Mouse (Mus musculus): Measurements from ENCODE around the gene A230050P20Rik.

The A230050P20Rik gene

DNA sequence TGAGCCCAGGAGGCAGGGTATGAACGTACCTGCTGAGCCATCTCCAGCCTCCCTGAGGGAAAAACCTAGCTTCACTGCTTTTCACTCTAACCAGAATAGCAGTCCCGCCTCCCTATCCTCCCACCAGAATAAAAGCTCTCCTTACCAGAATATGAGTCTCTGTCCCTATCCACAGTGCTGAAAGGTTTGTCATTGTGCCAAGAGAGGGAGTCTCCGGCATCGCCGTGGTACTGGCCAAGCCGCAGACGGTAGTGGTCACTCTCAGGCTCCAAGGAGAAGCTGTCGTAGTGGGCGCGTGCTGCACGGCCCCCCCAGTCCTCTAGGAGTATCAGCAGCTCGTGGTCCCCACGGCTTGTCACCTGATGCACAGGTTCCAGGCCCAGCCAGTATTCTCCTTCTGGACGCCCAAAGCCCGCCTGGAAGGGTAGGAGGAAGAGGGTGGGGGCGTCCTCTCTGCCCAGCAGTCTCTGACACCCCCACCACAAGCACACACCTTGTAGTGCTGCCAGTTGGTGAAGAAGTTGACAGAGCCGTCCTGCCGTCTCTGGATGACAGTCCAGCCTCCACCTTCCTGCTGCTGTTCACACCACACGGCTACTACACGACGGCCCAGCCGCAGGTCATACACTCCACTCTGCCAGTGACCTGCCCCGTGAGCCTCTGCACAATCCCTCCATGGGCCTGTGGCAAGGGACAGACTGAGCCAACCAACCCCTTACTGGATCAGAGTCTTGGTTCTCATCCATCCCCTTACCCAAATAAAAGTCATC is 6.8 kb downstream of the A230050P20Rik start:
- CTCF ChIA-PET: no interaction called here

DNA sequence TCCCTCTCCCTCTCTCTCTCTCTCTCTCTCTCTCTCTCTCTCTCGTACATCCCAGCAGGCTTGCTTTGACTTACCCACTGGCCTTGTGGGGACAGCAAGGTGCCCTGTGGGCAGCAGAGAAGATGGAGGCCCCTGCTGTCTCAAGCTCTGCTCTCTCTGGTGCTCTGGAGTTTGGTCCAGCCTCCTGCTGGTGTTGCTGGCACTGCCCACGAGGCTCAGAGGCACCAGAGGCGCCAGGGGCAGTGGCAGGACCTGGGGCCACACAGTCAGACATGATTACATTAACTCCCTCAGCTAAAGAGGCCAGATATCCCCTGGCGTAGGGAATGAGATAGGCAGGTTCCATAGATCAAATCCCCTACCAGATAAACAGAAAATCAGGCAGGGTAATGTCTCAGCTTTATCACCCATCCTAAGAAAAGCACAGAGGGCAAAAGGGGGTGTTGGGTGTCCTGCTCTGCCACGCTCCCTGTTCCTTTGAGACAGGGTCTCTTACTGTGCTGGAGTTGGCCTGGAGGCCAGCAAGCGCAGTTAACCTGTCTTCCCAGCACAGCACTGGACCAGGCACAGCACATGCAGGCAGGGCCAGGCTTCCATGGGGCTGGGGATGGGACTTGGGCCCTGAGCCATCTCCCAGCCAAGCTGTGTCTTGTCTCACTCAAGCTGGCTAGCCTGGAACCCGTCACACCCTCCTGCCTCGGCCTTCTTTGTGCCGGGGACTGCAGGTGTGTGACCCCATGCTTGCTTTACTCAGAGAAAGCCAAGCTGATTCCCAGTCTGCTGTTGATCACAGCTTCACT is 8.1 kb downstream of the A230050P20Rik start:
- CTCF ChIA-PET: interaction anchor here (0.5 kb wide), 1 partner anchor 20 kb away, joined by 3 read pairs; no protein-coding TSS in a partner anchor

DNA sequence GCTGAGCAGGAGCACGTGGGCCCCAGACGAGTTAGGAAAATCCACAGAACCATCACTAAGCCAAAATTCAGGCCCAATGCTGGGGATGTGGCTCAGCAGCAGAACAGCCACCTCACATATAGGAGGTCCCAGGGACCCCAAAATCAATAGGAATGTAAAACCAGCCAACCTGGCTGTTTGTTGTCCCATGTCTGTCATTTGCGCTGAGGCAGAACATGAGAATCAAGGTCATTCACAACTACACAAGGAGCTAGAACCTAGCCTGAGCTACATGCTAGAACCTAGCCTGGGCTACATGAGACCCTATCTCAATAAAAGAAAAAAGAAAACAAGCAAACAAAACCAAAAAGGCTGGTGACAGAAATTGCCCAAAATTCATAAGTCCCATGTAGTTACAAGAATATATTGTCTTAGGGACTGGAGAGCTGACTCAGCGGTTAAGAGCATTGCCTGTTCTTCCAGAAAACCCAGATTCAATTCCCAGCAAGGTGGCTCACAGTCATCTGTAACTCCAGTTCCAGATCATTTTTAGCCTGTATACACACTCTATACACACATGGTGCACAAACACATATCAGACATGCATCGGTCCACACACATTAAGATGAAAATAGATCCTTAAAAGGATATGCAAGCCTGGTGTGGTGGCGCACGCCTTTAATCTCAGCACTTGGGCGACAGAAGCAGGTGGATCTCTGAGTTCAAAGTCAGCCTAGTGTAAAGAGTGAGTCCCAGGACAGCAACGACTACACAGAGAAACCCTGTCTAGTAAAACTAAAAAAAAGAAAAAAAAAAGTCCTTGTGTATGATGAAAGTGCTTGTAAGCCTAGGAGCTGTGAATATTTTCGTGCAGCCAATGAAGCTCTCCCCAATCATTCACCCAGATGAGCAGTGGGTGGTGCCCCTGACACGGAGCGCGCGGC is 8.9 kb downstream of the A230050P20Rik start:
- CTCF ChIA-PET: interaction anchor here (0.5 kb wide), 1 partner anchor 19 kb away, joined by 3 read pairs; no protein-coding TSS in a partner anchor

DNA sequence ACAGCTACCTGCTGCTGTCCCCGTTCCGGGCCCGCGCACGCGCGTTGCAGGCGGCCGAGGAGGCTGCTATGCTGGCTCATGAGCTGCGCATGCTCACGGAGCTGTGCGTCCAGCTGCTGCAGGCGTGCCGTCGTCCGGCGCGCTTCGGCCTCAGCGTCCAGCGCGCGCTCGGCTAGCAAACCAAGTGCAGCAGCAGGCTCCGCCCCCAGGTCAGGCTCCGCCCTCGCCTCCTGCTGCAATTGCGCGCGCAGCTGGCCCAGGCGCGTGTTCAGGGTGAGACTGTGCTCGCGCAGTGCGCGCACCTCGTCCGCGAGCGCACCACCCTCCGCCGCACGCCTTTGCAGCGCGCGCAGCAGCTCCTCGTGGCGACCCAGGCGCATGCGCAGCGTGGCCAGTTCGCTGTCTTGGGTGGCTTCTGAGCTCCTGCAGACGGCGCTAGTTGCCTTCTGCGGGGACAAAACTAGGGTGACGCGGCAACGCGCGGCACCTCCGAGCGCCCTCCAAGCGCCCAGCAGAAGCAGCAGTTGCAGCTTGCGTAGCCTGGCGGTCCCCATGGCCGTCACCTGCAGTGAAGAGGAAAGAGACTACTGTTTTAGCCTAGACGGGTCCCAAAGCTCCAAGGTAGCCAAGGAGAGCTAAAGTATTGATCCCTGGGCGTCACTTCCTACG is 9.7 kb downstream of the A230050P20Rik start:
- CTCF ChIA-PET: interaction anchor here (1.0 kb wide), 1 partner anchor 20 kb away, joined by 9 read pairs; the partner anchor contains the start of gene Eif3g

DNA sequence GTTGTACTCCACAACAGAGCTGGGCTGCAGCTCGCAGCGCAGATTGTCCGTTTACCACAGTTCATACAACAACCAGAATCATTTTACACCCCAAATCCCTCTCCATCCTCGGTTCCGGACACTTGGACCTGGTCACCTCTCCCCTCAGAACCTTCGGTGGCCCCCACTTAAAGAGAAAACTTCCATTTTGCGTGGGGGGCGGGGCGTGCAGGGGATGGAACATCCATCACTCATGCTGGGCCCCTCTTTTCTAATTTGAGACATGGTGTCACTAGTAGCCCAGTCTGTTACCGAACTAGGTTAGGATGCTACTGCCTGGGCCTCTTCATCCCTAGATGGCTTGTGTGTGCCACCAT is 10.2 kb downstream of the A230050P20Rik start:
- CTCF ChIA-PET: interaction anchor here (1.0 kb wide), 1 partner anchor 20 kb away, joined by 9 read pairs; the partner anchor contains the start of gene Eif3g

DNA sequence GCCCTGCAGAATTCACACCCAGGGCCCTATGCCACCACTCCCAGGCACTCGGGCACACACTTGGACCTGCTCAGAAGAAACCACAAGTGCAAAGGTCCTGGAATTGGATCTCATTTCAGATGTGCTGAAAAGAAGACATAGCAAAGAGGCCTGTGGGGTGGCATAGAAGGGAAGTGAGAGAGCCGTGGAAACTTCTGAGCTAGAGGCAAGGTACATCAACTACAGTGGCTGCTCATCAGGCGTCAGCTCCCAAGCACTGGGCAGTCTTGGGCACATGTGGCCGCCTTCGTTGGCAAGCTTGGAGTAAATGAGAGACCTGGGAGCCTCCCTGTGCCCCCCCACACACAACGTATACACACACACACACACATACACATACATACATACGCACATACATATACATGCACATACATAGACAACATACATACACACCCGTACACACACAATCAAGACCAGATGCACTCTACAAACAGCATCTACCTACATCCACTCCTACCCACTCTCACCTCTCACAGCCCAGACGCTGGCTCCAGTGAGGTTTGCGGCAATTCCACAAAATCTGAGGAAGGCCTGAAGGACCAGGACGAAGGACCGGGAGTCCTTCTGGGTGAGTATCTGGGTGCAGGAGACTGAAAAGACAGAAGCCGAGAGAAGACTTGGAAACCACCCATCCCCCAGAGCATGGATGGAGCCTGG is 10.8 kb downstream of the A230050P20Rik start, which contains the start of gene Angptl6:
Gene Angptl6, minus strand, starts transcription at position 631 of the 696 bp plus-strand sequence.
- CTCF ChIA-PET: no interaction called here

DNA sequence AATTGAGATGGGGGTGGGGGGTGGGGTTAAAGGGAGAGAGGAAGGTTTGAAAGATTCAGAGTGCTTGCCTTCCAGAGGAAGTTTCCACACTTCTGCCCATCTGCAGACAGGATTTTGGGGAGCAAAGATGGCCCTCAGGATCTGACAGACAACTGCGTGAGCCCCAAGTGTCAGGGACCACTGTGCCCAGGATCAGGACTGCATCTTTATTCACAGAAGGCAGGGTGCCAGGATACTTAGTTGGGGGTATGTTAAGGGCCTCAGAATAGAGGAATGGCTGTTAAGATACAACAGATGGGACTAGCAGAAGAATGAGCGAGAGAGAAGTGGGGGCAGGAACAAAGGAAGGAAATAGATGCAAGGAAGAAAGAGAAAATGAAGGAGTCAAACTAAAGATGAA is 18.1 kb downstream of the A230050P20Rik start:
- CTCF ChIA-PET: no interaction called here

DNA sequence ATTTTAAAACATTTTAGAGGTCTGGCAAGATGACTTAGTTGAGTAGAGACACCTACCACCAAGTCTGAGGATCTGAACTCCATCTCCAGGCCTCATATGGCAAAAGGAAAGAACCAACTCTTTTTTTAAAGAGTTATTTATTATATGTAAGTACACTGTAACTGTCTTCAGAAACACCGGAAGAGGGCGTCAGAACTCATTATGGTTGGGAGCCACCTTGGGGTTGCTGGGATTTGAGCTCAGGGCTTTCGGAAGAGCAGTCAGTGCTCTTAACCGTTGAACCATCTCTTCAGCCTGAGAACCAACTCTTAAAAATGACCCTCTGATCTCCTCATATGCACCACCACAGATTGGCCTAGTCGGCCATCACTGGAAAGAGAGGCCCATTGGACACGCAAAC is 18.7 kb downstream of the A230050P20Rik start:
- CTCF ChIA-PET: no interaction called here

DNA sequence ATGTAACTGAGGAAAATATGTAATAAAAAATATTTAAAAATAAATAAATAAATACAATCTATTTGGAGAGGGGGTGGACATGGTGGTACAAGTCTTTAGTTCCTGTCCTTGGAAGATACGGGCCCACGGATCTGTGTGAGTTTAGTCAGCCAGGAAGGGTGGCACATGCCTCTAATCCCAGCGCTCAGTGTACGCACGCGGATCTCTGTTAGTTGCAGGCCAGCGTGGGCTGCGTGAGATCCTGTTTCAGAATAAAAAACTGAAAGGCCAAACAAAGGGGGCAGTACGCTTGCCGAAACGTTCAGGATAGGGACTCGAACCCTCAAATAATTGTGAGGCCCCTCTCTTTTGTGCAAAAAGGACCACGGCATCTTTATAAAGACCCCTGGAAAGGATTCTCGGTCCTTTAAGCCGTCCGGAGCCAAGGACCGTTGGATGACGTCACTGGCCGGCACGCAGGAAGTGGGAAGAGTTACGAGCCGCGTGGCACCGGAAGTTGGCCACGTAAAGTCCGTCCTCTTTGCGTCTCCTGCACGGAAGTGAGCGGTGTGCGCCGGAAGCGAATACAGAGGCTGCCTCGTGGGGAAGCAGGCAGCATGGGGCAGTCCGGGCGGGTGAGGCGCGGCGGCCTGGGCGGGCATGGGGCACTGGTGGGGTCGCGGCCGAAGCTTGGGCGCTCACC is 19.4 kb downstream of the A230050P20Rik start, which contains the start of gene Ppan:
Gene Ppan, plus strand, starts transcription at position 472 of the 682 bp plus-strand sequence.
- CTCF ChIA-PET: interaction anchor here (0.7 kb wide), 1 partner anchor 600 kb away, joined by 3 read pairs; no protein-coding TSS in a partner anchor

DNA sequence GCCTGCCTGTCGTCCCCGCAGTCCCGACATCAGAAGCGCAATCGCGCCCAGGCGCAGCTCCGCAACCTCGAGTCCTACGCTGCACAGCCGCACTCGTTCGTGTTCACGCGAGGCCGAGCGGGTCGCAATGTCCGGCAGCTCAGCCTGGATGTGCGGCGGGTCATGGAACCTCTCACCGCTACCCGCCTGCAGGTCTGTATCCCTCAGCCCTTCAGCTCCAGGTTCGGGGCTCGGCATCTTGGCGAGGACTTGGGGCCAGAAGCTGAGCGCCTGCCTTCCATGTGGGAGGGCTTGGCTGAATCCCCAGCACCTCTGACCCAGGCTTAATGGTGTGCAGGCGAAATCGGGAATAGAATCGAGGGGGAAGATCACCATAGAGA is 19.9 kb downstream of the A230050P20Rik start:
- CTCF ChIA-PET: interaction anchor here (0.7 kb wide), 1 partner anchor 600 kb away, joined by 3 read pairs; no protein-coding TSS in a partner anchor

DNA sequence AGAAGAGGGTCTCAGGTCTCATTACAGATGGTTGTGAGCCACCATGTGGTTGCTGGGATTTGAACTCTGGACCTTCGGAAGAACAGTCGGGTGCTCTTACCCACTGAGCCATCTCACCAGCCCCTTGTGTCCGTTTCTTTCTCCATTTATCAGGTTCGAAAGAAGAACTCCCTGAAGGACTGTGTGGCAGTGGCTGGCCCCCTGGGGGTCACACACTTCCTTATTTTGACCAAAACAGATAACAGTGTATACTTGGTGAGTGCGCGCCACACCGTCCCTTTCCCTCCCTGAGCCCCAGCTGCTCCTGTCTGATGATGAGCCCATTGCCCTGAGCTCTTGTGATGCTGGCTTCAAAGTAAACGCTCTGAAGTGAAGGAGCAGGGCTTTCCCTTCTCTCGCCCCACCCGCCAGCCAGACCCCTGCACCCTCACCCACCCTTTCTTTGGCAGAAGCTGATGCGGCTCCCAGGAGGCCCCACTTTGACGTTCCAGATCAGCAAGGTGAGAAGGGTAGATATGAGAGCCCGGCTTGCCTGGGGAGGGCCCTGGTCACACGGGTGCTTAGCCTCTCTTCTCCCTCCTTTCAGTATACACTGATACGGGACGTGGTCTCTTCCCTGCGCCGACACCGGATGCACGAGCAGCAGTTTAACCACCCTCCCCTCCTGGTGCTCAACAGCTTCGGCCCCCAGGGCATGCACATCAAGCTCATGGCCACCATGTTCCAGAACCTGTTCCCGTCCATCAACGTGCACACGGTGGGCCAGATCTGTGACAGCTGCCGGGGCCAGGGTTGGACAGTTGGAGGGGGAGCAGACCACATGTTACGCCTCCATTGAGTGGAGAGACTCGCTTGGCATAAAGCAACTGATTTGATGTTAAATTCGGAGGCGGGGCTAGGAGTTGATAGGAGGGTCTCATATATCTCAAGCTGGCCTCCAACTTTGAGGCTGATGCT is 21.0 kb downstream of the A230050P20Rik start:
- CTCF ChIA-PET: no interaction called here

DNA sequence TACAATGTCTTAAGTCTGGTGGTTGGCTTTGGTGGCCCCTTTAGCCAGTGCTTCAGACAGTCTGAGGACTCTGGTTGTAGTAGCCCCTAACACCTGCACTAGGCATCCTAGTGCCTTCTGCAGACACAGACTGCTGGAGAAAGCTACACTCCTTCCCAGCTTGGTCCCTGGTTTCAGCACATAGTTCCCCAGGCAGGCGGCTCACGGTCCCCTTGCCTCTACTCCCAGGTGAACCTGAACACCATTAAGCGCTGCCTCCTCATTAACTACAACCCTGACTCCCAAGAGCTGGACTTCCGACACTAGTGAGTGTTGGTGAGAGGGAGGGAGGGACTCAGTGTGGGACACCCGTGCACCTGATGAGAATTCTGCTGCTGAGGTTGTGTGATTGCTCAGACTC is 22.0 kb downstream of the A230050P20Rik start:
- CTCF ChIA-PET: no interaction called here

DNA sequence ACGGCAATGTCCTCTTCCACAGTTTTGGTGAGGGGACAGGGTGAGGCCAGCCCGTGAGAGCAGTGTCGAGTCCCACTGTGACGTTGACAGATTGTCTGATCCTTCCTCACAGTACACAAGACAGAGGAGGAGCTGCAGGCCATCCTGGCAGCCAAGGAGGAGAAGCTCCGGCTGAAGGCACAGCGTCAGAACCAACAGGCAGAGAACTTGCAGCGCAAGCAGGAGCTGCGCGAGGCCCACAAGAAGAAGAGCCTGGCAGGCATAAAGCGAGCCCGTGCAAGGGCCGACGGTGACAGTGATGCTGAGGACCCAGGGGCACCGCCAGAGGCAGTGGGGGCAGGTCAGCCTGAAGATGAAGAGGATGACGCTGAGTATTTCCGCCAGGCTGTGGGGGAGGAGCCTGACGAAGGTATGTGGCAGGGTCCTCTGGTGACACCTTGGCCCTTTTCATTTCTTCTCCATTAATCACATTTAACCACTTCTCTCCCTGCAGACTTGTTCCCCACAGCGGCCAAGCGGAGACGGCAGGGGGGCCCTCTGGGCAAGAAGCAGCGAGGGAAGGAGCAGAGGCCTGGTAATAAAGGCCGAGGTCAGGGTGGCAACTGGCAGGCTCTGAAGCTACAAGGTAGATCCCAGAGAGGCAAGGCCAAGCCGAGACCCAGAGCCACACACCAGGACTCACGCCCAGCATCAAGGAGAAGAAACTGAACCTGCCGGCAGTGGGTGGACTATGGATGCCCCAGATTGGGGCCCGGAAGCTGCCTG is 23.1 kb downstream of the A230050P20Rik start:
- CTCF ChIA-PET: no interaction called here

DNA sequence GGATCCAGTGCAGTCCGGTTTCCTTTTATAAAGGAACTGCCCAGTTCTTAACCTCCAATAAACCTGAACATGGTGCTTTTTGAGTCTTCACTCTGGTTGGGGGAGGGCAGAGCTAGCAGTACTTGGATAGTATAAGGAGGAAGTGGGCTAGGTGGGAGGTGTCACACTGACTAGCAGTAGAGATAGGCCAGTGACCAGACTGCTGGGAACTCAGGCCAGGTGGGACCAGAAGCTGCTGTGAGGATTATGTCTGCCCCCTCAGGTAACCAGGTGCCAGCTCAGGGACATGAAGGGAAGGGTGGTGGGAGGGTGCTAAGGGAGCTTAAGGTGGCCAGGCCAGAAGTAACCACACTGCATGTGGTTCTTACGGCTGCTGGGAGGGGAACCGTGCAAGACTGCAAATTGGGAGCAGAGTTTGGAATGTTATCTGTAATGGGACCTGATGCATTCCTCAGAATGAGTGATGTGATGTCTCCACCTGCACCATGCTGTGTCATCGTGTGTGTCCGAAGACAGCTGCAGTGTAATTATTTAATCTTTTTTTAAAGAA is 23.7 kb downstream of the A230050P20Rik start:
- CTCF ChIA-PET: no interaction called here

DNA sequence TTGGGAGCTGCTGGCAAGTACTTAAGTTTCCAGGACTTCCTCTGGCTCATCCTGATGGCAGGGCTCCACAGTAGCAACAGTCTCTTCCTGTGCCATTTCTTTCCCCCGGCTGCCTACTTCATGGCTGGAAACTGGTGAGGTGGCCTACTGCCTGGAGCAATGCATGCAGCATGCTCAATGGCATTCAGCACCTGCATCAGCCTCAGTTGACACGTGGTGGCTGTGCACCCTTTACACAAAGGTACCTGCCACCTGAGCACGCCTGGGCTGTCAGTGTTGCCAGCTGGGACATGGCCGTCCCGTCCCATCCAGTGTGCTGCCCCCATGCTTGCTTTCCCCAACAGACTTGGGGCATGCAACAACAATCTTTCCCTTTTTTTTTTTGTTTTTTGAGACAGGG is 24.6 kb downstream of the A230050P20Rik start:
- CTCF ChIA-PET: no interaction called here

DNA sequence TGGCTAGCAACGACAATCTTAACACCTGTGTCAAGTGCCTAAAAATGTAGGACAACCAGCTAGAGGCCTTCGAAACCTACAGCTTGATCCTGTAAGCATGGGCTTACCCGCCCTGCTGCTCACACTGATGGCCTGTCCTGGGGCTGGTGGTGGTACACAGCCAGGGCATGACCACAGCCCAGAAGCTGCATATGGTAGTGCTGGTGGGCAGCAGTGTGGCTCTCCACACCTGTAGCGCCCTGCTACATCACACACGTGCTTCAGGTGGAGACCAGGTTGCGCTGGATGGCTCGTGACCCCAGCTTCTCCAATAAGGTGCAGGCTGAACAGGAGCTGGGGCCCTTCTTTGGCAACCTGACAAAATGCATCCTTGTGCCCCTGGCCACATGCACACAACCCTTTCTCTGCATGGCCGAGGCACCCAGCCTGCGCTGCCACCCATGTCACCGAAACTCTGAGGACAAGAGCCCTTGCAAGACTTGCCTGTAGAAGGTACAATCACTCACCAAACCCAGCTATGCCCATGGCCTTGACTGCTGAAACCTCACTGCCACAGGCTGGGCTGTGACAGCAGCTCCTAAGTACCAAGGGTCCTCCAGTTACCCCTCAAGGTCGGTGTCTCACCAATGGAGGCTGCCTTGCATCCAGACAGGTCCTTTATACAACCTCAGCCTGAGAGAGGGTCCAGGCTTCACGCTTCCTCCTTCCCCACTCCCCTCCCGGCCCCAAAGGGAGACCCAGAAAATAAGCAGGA is 25.3 kb downstream of the A230050P20Rik start:
- CTCF ChIA-PET: interaction anchor here (0.5 kb wide), 1 partner anchor 636 kb away, joined by 3 read pairs; no protein-coding TSS in a partner anchor

DNA sequence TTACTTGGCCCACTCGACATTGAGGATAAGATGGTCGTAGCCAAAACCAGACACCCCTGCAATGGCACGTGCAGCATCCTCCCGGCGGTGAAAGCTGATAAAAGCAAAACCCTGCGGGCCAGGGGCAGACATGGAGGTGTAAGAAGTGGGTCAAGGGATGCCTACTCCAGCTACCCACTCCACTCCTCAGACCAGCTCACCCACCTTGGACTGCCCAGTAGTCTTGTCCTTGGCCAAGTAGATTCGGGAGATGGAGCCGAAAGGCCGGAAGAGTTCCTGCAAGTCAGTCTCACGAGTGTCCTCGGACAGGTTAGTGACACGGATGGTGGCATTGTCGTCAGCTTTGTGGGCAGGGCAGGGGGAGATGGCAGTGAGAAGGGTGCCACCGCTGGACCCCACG is 26.2 kb downstream of the A230050P20Rik start:
- CTCF ChIA-PET: interaction anchor here (0.5 to 0.6 kb wide), 2 partner anchors 104 to 635 kb away, joined by 3 to 4 read pairs; no protein-coding TSS in a partner anchor

Data from spleen, embryonic (tissue).